Mouse (Mus musculus) lung, adult 2 months (tissue): ENCODE data around the gene Casc3.

Source experiments
- CTCF ChIP-seq: fragments of 200-500 bp; IDR thresholded peaks from 2 replicates; pipeline ENCODE4 v1.5.1; 2011; ENCODE audit warnings: mild to moderate bottlenecking, low read length, control low read depth; ENCODE audit not compliant: insufficient read depth
- POLR2A ChIP-seq: fragments of 200-500 bp; IDR thresholded peaks from 2 replicates; pipeline ENCODE4 v1.6.1; 2011; ENCODE audit warnings: low read depth, mild to moderate bottlenecking, control low read depth, low read length, borderline replicate concordance; ENCODE audit errors: extremely low read depth

DNA sequence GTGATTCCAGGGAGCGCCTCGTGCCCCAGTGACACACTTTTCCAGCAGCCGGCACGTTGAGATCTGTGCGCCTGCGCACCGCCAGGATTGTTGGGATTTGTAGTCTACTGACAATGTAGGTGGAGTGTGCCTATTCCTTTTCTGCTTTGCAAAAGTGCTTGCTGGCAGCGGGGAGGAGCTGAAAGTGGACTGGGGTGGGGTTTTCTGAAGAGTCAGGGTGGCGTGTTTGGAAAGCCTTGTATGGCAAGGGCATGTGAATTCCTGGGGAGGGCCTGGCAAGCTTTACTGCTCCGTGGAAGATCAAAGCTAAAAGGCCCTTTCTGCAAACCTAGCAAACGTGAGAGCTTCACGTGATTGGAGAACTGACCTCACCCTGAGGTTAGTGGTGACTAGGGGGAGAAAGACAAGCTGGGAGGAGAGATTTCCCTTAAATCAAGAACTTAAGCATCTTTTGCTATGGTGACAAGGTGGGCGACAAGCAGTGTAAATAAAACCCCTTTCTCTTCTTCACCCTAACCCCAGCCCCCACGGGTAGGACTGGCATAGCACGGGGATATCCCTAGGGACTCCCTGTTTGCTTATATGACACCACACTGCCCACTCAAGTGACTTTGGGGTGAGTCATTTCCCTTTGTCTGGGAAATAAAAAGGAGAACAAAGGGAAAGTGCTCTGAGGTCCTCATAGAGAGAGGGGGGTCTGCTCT, 29.2 kb upstream of the Casc3 start:
- no peak for TF ChIP-seq CTCF
- peak; percentile 10; the same call in 1 of the 2 replicates for TF ChIP-seq POLR2A
